Mouse (Mus musculus) bone marrow macrophage, adult 2 months (primary cell): Measurements from ENCODE around the gene Gdf3.

Experiments used
- CTCF ChIP-seq: IDR thresholded peaks from 2 replicates; pipeline ENCODE4 v1.5.1; 2012; ENCODE audit warnings: low read depth, mild to moderate bottlenecking, low read length, moderate library complexity
- POLR2A ChIP-seq: IDR thresholded peaks from 2 replicates; pipeline ENCODE4 v1.6.1; 2012; ENCODE audit warnings: mild to moderate bottlenecking, low read depth, low read length, borderline replicate concordance

DNA sequence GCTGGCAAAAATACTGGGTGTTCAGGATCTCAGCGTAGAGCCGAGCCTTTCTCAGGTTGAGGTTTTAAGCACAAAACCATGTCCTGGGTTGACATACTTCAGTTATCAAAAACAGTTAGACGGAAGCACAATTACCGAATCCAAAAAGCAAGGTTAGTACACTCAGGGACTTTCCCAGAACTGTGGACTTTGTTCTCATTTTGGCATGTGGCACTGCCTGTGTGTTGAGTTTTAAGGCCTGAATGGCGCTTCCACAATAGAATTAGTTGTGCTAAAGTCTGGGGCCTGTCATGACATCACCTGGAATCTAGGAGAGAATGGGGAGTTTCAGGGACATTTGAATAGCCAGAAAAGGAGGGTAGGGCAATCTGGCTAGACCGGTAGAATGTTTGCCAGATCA, 11.5 kb downstream of the Gdf3 start:
- TF ChIP-seq POLR2A = no peak
- no peak for TF ChIP-seq CTCF
